Mouse (Mus musculus) testis, adult 2 months (tissue): ENCODE data around the gene Wdr37.

Experiments used
- CTCF ChIP-seq: fragments of 200-500 bp; IDR thresholded peaks from 2 replicates; pipeline ENCODE4 v1.5.1; 2012; ENCODE audit warnings: low read depth, mild to moderate bottlenecking, inconsistent platforms, low read length, moderate library complexity; ENCODE audit not compliant: control insufficient read depth, insufficient read depth, insufficient replicate concordance
- POLR2A ChIP-seq: fragments of 200-500 bp; IDR thresholded peaks from 2 replicates; pipeline ENCODE4 v1.6.1; 2012; ENCODE audit warnings: low read depth, mild to moderate bottlenecking, inconsistent platforms, low read length, moderate library complexity; ENCODE audit not compliant: control insufficient read depth

DNA sequence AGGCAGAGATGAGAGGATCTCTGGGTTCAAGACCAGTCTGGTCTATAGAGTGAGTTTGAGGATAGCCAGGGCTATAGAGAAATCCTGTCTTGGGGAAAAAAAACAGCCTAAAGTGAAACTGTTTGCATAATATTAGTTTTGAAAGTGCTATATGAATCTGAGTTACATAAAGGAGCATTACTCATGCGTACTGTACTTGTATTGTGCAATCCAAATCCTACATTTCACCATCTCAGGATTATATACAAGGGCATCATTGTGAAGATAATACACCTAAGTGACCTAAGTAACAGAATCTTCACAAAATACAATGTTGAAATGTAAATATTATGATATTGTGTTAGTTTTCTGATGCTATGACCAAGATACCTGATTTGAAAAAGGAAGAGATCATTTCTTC is 2.1 kb upstream of the Wdr37 start:
- TF ChIP-seq CTCF (no peak), POLR2A (no peak)
